9 mouse cellular contexts compared by ENCODE assay signal in genomic region chr3:17870895-17871482, GRCm38 (mm10).
DNase-seq lines count a peak whose midpoint lies in the region; ATAC-seq and TF ChIP-seq lines count a peak whose summit lies in the region.
"Had no signal": no experiment of that assay in that cellular context is flagged by ENCODE, and none has a peak within 500 bp of the region (broad histone marks: within the 10 kb centered on the region; RNA-seq: fewer than 3 reads in every experiment).

No protein-coding gene starts in this region.

- H3K4me3 ChIP-seq in heart, postnatal 0 days (ENCODE audit: low read depth, low read length) = no peak overlapping the region
- H3K4me3 ChIP-seq in hindbrain, embryonic 13.5 days = no peak overlapping the region

- no peak for TF ChIP-seq EP300 in heart, postnatal 0 days (IDR thresholded peaks at IDR 0.05; ENCODE audit: low read depth)

- ATAC-seq in heart, postnatal 0 days (ENCODE audit: insufficient read depth, low read depth) = no peak
- peak; percentile 82 for ATAC-seq in hindbrain, embryonic 13.5 days (ENCODE audit: low FRiP score)
- no peak for ATAC-seq in inflammation-experienced regulatory T-cells, adult 6 months

- H3K36me3 ChIP-seq in heart, postnatal 0 days (replicated peaks; ENCODE audit: control insufficient read depth, insufficient read depth, low read length) = no peaks in the 10 kb centered on the region
- H3K36me3 ChIP-seq in hindbrain, embryonic 13.5 days = no peaks in the 10 kb centered on the region

- no peak overlapping the region for H3K27ac ChIP-seq in heart, postnatal 0 days (ENCODE audit: low read depth)
- no peak overlapping the region for H3K27ac ChIP-seq in hindbrain, embryonic 13.5 days
- H3K27ac ChIP-seq: macrophage had no signal

- TF ChIP-seq CTCF in heart, postnatal 0 days (IDR thresholded peaks at IDR 0.05; ENCODE audit: low read depth) = peak; percentile 63

- no peak overlapping the region for H3K9ac ChIP-seq in heart, postnatal 0 days (replicated peaks; ENCODE audit: low read depth, low read length)
- H3K9ac ChIP-seq in hindbrain, embryonic 13.5 days = no peak overlapping the region

- no peak overlapping the region for H3K4me2 ChIP-seq in heart, postnatal 0 days (ENCODE audit: low read depth, low read length)
- no peak overlapping the region for H3K4me2 ChIP-seq in hindbrain, embryonic 13.5 days

- DNase-seq in heart, postnatal 0 days (ENCODE audit: low spot score) = no peak
- DNase-seq in heart, postnatal 25 days (ENCODE audit: low spot score) = no peak
- peak; percentile 38 to 45 for DNase-seq in right cerebral cortex, adult 2 months (ENCODE audit: low spot score in 2 of 2)
- DNase-seq in right cerebral cortex, postnatal 4 days = no peak
- DNase-seq in retina, embryonic 14.5 days (ENCODE audit: low spot score) = peak; percentile 71
- no peak for DNase-seq in thymus, postnatal 36 days

- intact Hi-C loops in heart, postnatal 25 days (cut with DNase I) = no loop called here

- WGBS in heart, postnatal 0 days = 46% methylated on average over 4 of the region's 4 CpGs
- 52% methylated on average over 4 of the region's 4 CpGs for WGBS in hindbrain, embryonic 13.5 days

- no peaks in the 10 kb centered on the region for H3K4me1 ChIP-seq in heart, postnatal 0 days (ENCODE audit: control insufficient read depth, insufficient read depth)
- H3K4me1 ChIP-seq in hindbrain, embryonic 13.5 days (replicated peaks) = no peaks in the 10 kb centered on the region

- H3K9me3 ChIP-seq in heart, postnatal 0 days (replicated peaks; ENCODE audit: control insufficient read depth, low read length) = no peaks in the 10 kb centered on the region
- no peaks in the 10 kb centered on the region for H3K9me3 ChIP-seq in hindbrain, embryonic 13.5 days

- no peaks in the 10 kb centered on the region for H3K27me3 ChIP-seq in heart, postnatal 0 days (ENCODE audit: control insufficient read depth, insufficient read depth, low read length)
- H3K27me3 ChIP-seq in hindbrain, embryonic 13.5 days = no peaks in the 10 kb centered on the region

Comparison
In these comparisons a context has a peak if more than half of its experiments do, and no peak if none do; other contexts are left out.
1. DNase-seq: peak in right cerebral cortex, adult 2 months (2 of 2) and retina, embryonic 14.5 days (single experiment); none in heart, postnatal 0 days (single experiment), heart, postnatal 25 days (single experiment), right cerebral cortex, postnatal 4 days (single experiment) and thymus, postnatal 36 days (0 of 2).